Mouse (Mus musculus): ENCODE results near the gene Plppr2.
A peak's percentile ranks its signal among the peaks of the same experiment; 100 is the strongest.

Gene Plppr2

DNA sequence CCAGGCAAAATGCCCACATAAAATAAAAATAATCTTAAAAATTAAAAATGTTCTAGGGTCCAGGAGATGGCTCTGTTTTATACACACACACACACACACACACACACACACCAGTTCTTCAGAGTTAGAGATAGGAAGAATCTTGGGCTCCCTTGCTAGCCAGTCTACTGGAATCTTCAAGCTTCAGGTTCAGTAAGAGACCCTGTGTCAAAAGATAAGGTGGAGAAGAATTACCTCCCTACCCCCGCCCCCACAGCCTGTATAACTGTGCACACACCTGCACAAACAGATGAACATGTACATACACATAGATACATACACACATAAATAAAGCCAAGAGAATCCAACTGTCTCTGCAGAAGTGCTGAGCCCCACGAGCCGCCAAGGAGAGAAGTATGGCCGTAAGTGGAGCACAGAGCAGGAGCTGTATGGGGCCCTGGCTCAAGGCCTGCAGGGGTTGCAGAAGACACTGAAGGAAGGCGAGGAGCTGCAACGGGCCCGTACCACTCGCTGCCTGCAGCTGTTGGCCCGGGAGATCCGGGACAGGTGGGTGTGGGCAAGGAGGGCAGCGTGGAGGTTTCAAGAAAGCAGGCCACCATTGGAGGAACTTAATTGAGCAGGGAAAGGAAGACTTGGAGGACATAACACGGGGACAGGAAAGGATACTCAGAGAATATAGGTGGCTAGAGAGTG is 4.2 kb upstream of the Plppr2 start:
- no peak for DNase-seq (ENCODE audit: low spot score)

DNA sequence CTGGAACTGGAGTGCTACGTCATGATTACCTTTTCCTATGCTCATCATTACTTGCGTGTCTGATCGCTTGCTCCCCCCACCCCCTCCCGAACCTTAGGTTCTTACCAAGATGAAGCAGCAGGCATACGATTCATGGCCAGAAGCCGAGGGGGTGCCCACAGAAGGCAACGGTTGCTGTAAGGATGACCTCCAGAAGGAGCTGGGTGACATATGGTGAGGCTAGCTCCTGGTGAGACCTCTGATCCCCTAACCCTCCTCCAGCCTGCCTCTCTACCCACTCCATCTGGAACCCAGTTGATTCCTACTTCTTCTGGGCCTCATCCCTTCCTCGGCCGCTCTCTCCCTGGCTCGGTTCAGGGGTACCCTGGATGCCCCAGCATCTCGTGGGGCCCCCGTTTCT is 2.8 kb upstream of the Plppr2 start:
- DNase-seq (ENCODE audit: low spot score), result no peak

DNA sequence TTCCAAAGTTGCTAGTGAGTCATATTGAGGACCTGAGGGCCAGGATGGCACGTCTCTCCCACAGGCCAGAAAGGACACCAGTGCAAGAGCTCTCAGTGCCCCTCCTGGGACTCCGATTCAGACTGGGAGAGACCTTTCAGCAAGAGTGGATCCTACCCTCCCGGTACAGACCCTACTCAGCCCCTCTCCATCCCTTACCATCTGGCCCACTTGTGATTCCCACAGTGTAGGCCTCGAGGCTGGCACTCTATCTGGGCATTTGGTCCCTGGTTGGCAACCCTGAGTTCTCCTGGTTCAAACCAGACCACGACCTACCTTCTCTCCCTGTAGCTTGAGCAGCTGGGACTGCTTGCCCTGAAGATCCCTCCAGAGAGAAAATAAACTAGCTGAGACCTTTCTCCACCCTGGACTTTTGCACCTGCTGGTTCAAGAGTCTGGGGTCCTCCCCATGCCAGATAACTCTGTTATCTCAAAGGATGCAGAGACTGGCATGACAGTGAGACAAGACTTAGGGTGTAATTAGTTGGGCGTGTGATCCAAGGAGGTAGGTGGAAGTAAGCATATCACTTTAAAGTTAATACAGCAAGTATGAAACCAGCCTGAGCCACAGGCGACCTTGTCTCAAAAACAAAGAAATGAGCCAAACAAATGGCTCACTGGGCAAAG is 1.2 kb upstream of the Plppr2 start:
- no peak for DNase-seq (ENCODE audit: low spot score)

DNA sequence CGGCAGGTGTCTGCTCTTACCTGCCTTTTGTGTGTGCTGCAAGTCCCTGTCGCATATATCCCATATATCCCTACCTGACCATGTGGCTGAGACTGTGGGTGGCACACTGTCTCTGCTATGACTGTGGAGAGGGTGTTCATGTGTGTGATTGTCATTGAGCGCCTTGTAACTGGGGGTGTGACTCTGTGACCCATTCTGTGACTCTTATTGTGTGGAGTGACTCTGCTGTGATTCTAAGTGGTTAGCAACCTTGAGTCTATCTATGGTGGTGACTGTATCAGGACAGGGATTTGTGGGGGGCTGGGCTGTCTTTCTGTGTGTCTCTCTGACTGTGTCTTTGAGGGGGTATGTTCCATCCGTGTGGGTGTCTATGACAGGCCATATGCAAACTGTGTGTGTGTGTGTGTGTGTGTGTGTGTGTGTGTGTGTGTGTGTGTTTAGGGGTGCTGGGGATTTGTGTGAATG is 910 bp downstream of the Plppr2 start:
- DNase-seq (ENCODE audit: low spot score), result no peak

DNA sequence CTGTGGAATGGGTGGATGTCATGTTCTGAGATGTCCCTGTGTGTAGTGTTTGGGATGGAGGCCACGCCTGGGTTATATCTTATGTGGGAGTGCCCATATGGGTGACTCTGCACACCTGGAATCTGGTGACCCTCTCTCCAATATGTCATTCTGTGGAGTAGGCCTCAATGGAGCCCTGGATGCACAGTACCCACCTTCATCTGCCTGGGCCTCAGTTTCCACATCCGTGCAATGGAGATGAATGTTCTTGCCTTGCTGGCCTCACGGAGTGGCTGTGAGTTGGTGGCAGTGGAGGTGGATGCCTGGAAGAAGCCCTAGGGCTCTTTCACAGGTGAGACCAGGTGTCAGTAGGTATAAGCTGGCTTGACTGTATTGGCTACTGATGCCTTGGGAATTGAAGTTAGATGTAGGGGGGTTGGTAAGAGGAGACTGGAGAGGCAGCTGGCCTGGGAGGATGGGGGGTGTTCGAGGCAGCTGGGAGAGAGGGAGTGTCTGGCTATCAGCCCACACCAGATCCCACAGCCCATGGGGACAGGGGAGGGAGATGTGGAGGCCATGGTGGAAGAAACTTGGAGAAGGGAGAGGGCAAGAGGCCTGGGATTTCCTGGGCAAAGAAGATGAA is 1.5 kb downstream of the Plppr2 start:
- no peak for DNase-seq (ENCODE audit: low spot score)

DNA sequence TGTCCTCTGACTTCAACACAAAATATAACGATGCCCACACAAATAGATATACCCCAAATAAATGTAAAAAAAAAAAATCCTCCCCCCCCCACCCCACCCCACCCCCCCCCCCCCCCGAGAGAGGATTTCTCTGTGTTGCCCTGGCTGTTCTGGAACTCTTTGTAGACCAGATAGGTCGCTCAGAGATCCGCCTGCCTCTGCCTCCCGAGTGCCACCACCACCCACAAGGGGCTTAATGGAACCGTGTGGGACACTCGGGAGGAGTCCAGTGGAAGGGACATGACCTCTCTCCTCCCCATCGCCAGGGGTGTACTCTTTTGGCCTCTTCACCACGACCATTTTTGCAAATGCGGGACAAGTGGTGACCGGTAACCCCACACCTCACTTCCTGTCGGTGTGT is 6.2 kb downstream of the Plppr2 start:
- no peak for DNase-seq (ENCODE audit: low spot score)

DNA sequence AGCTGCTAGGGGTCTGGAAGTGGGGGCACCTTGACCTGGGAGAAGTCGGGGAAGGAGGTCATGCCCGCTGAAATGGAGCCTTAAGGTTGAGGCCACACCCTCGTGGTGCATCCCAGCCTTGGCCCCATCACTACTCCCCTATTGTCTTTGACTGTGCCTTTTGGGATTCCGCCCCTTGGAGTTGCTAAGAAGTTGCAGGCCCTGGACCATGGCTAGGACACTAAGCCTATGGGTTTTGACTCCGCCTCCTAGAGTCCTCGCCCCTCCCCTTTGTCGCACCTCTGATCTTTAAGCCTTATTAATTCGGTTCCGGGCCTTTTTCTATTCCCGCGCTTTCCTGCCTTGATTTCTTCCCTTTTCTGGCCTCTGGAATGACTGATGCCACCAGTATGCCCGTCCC is 6.8 kb downstream of the Plppr2 start:
- DNase-seq (ENCODE audit: low spot score), result no peak

DNA sequence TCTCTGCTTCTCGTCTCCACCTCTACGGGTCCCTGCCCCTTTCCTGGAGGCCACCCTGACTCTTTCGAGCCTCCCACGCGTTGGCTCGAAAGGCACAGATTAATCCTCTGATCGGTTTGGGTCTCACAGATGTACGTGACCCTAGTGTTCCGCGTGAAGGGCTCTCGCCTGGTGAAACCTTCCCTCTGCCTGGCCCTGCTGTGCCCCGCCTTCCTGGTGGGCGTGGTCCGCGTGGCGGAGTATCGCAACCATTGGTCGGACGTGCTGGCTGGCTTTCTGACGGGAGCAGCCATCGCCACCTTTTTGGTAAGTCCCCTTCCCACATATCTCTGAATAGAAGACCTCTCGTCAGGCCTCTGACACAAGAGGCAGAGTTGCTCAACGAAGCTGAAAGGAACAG is 7.4 kb downstream of the Plppr2 start:
- no peak for DNase-seq (ENCODE audit: low spot score)

DNA sequence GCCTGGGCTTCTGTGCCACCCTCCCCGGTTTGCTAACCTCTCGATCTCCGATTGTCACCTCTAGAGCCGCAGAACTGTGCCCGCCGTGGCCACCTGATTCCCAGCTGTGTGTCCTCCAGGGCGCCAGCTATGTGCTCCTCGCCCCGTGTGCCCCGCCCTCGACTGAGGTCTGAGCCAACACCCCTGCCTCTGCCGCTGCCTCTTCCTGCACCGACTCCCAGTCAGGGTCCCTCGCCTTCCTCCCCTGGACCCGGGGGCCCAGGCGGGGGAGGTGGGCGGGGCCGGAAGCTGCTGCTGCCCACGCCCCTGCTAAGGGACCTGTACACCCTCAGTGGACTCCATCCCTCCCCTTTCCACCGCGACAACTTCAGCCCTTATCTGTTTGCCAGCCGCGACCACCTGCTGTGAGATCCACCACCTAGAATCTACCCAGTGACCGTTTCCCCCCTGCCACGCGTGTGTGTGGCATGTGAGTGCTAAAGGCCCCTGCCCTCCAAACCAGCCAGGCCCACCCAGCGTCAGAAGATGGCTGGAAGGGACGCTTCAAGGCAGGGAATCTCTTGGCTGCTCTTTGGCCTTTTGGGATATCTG is 10.8 kb downstream of the Plppr2 start:
- DNase-seq (ENCODE audit: low spot score), result no peak

DNA sequence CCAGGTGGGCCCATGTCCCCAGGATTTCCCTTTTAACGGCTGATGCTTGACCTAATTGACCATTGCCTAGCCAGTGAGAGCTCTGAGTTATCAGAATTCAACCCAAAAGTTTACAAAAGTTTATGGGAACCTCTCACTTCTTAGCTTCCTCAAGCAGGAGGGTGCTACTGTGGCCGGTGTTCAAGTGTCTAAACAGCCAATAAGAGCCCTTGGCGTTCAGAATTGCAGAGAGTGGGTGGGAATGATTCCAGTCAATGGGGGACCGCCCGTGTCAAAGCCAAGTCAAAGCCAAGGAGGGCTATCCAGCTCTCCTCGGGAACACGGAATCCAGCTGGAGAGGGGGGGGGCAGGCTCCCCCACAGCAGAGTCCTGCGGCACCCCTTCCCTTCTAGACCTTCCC is 11.3 kb downstream of the Plppr2 start:
- DNase-seq (ENCODE audit: low spot score), result no peak

DNA sequence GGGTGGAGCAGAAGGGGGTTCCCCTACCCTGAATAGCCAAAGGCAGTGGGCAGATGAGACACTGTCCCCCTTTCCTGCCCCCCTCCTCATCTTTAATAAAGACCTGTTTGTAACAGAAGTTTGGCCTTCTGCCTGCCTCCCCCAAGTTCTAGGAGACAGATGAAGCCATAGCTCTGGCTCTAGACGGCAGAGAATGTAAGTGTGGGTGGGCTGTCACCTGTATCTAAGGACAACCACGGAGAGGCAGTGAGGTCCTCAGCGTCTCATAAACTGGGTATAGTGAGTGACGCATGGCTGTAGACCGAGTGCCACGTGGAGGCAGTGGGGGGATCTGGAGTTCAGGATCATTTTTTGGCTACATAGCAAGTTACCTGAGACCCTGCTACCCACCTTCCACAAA is 12.0 kb downstream of the Plppr2 start:
- DNase-seq (ENCODE audit: low spot score), result no peak

DNA sequence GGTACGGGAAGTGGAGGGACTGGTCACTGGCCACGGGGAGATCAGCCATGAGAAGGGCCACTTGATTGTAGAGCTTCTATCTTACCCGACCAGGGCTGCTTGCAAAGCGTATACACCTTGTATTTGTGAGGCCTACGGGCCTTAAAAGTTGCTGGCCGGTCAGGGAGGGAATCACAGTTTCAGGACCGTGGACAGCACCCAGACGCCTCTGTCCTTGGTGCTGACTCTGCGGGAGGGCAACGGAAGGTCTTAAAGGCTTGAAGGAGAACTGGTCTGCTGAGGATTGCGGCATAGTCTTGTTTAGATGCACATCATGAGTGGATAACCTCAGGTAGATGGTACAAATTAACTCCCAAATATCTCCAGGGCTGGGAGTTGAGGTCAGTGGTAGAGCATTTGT is 13.5 kb downstream of the Plppr2 start:
- DNase-seq (ENCODE audit: low spot score), result no peak

DNA sequence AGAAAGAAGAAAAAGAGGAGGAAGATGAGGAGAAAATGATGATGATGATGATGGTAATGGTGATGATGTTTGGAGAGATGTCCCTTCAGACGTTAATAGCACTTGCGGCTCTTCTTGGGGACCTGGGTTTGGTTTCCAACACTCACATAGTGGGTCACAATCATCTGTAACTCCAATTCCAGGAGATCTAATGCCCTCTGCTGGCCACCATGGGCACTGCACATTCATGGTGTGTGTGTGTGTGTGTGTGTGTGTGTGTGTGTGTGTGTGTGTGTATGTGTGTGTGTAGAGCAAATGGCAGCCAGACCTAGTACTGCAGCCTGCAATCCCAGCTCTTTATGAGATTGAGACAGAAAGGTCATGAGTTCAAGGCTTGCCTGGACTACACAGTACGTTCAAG is 15.1 kb downstream of the Plppr2 start:
- DNase-seq (ENCODE audit: low spot score), result no peak

DNA sequence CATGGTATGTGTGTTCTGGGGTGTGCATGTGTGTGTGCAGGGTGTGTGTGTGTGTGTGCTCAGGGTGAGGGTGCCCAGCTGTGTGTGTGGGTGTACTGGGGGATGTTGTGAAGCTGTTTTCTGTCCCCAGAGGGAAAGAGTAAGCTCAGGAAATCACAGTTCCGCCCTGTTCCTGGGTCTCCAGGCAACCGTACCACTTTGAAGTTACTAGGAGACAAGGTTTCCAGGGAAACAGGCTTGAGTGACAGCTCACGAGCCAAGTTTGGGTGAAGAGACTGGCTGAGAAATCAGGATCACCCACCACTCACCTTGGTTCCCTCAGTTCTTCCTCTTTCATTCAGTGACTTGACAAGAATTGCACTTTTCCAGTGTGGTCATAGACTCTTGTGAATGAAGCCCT is 16.8 kb downstream of the Plppr2 start:
- no peak for DNase-seq (ENCODE audit: low spot score)

DNA sequence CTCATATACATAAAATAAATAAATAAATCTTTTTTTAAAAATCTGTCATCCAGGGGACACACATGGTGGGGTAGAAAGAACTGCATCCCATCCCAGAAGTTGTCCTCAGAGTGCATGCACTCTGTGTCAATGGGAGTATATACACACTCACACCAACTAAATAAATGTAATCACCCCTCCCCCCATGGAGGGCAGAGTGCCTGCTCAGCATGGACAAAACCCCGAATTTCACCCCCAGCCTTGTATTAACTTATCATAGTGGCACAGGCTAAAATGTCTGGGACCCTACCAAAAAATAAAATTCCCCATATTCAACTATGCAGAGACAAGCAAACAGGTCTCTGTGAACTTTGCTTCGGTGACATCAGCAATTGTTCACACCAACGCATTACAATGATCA is 17.8 kb downstream of the Plppr2 start:
- DNase-seq (ENCODE audit: low spot score), result no peak

DNA sequence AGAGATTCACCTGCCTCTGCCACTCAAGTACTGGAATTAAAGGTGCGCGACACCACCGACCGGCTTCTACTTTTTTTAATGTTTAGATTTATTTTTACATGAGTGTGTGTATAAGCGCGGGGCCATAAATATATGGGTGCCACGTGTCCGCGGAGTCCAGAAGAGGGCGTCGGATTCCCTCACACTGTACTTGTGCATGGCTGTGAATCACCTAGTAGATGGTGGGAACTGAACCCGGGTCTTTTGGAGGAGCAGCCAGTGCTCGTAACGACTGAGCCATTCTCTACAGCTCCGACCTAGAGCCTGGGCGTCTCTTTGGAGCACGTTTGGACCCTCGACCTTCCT is 18.4 kb downstream of the Plppr2 start:
- DNase-seq (ENCODE audit: low spot score), result no peak

DNA sequence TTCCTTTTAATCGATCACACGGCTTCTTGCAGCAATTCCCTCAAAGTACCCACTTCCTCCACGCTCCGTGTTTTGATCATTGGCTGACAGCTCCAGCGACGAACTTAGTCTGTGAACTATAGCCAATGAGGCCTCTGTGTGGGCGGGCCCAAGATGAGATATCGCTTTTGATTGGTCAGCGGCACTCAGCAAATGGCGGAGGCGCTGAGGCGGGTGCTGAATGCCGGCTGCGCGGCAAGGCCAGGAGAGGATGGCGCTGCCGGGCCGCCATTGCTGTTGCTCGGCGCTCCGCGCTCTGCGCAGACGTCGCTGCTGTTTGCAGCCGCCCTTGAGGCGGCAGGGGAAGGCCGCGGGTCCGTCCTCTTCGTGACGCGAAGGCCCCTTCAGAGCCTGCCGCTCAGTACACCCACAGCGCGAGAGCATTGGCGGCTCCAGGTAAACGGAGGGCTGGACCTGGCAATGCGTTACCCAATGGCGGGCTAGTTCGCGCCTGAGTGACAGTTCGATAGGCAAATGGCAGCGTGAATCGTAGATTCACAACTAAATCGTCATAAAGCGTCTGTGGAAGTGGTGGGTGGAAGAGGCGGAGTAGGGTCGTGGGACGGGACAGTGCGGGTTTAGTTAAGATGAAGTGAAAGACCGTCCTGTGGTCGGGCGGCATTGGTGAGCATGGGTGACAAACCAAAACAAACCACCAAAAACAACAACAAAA is 18.9 kb downstream of the Plppr2 start, which contains the start of gene Swsap1:
TSS of gene Swsap1 (plus strand) at position 186 of the 712 bp plus-strand sequence.
- peak; percentile 93 for DNase-seq (ENCODE audit: low spot score)

DNA sequence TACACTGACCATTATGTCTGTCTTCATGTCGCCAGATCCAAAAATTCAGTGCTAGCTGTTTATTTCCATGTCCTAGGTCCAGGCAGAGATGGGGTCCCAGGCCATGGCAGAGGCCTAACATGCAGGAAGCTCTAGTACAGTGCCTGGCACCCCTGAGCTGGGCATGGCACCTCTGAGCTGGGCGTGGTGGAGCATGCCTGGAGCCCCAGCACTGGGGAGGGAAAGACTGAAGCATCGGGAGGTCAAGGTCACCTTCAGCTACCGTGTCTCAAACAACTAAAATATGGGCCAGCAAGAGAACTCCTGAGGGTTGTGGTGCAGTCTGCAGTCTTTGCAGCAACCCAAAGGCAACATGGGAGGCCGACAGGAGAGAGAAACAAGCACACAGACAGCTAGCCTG is 21.5 kb downstream of the Plppr2 start:
- no peak for DNase-seq (ENCODE audit: low spot score)

DNA sequence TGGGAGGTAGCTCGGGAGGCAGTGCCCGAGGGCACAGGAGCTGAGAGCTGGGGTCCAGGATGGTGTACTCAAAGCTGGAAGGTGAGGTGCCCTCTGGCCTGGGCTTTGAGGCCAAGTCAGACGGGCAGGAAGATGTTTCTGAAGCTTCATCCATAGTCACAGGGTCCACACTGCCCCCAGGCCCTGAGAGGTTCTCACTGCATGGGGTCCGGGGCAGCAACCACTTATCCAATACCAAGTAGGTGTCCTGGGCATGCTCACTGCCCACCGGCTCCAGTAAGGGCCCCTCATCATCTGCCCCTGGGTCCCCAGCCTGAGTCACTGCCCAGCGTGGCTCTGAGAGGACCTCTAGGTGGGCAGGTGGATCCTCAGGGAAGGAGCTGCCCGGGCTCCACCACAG is 22.4 kb downstream of the Plppr2 start:
- DNase-seq (ENCODE audit: low spot score), result no peak

DNA sequence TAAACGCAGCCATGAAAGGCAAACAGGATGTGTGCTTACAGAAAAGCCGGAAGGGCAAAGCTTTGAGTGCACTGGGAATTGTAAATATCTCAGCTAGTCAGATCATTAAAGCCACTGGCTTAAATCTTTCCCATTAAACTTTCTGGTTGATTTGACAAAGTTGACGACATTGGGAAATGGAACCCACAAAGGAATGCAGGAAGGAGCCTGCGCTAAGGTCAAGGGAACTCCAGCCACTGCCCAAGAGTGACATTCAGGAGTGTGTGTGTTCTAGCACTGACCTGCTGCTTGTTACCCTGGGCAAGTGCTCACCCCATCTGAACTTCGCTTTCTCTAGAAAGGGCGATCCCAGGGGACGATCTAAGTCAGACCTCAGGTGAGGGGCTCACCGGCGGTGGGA is 23.3 kb downstream of the Plppr2 start:
- DNase-seq (ENCODE audit: low spot score), result no peak

DNA sequence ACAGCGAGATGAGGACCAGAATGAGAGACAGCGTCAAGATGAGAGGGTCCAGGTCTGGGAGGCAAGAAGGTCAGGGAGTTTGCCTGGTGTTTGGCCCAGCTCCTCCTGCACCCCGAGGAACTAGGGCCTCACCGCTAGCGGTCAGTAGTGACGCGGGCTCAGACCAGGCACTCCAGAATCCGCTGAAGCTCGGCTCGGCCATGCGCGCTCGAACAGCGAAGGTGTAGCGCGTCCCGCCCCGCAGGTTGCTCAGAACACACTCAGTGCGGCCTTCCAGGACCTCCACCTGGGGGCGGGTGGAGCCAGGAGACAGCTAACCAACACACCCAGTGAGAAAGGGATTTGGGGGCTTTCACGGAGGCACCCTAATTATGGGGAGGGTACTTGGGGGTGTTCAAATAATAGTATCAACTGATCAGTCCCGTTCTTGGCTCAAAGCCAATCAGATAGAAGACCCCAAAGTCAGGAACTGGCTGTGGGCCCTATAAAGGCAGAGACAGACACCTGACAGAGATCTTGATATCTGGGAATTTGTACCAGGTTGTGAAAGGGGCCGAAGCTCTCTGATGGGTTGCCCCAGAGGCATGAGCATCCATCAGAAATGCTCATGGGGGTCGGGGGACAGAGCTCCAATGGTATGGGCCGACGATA is 23.9 kb downstream of the Plppr2 start:
- DNase-seq (ENCODE audit: low spot score), result no peak

DNA sequence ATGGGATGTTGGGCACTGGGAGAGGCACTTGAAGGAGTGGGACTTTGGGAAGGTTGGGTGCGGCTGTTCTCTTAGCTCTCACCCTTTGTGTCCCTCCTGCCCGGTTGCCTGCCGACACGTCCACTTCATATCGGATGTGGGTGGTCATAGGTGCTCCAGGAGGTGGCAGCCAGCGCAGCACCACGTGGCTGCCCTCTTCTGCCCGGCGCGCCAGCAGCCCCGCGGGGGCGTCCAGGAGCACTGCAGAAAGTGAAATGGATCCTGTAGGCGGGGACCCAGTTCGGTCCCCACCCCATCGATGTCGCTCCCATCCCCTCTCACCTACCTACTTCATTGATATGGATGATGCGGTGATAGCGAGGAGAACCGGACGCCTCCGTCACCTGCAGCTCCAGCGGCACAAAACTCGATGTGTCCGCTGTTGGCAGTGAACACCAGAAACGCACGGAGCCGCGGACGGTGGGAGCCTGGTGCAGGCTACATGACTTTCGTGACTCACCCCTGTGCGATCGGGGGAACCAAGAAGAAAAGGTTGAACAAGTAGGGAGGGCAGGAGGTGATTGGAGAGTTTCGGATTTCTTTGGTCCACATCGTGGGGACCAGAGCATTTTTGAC is 24.6 kb downstream of the Plppr2 start:
- no peak for DNase-seq (ENCODE audit: low spot score)
